Mouse (Mus musculus) bone marrow, adult 2 months (tissue): ENCODE results near the gene S100a5.

Experiments
- CTCF ChIP-seq: fragments of 200-500 bp; IDR thresholded peaks from 2 replicates; pipeline ENCODE4 v1.5.1; 2011; ENCODE audit warnings: low read length, control low read depth; ENCODE audit not compliant: control insufficient read depth, insufficient read depth
- POLR2A ChIP-seq: fragments of 200-500 bp; IDR thresholded peaks from 2 replicates; pipeline ENCODE4 v1.6.1; 2011; ENCODE audit warnings: low read depth, mild to moderate bottlenecking, control low read depth, low read length, borderline replicate concordance; ENCODE audit not compliant: control insufficient read depth

DNA sequence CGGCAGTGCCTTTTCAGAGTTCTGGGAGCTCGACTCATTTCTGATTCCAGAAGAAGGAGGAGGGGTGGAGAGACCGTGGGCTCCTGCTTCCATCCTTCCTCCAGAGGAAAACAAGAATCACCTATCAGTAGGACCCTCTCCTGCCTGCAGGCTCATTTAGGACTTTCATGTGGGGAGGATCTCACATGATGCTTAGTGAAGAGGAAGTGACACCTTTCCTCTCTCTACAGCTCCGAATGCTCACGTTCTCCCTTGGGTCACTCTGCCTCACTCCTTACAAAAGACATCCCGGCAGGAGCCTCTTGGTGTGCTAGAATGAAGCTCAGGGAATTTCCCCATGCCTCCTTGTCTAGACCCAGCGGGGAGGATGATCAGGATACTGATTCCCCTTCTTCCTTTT, 13.2 kb downstream of the S100a5 start:
- TF ChIP-seq CTCF (no peak), POLR2A (no peak)
